Mouse (Mus musculus) bone marrow, adult 2 months (tissue): Measurements from ENCODE around the gene Vps26b.

Experiments
- CTCF ChIP-seq: fragments of 200-500 bp; IDR thresholded peaks from 2 replicates; pipeline ENCODE4 v1.5.1; 2011; ENCODE audit warnings: low read length, control low read depth; ENCODE audit not compliant: control insufficient read depth, insufficient read depth
- POLR2A ChIP-seq: fragments of 200-500 bp; IDR thresholded peaks from 2 replicates; pipeline ENCODE4 v1.6.1; 2011; ENCODE audit warnings: low read depth, mild to moderate bottlenecking, control low read depth, low read length, borderline replicate concordance; ENCODE audit not compliant: control insufficient read depth

DNA sequence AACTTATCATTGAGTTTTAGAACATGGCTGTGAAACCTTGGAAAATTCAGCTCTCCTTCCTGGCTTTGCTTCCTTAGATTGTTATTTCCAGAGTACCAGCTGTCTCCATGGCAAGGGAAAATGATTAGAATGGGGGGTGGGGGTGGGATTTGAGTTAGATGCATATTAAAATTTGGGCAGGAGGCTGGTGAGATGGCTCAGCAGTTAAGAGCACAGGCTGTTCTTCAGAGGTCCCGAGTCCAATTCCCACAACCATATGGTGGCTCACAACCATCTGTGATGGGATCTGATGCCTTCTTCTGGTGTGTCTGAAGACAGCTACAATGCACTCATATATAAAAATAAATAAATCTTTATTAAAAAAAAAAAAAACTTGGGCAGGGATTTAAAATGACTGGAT, 23.9 kb downstream of the Vps26b start:
- TF ChIP-seq CTCF (no peak), POLR2A (no peak)
